Mouse (Mus musculus) liver, adult 2 months (tissue): ENCODE results near the gene Olfr70.

Source experiments
- CTCF ChIP-seq: fragments of 200-500 bp; IDR thresholded peaks from 2 replicates; pipeline ENCODE4 v1.5.1; 2011; ENCODE audit warnings: low read depth, low read length, control low read depth
- POLR2A ChIP-seq: fragments of 200-500 bp; IDR thresholded peaks from 2 replicates; pipeline ENCODE4 v1.6.1; 2011; ENCODE audit warnings: low read length, control low read depth; ENCODE audit not compliant: insufficient read depth; ENCODE audit errors: extremely low read depth

GRCm38 (mm10) chr4:43705991-43706390, 5.4 kb upstream of the Olfr70 start:
- no peak for TF ChIP-seq CTCF
- no peak for TF ChIP-seq POLR2A
